Mouse (Mus musculus) embryonic facial prominence, embryonic 14.5 days (tissue): Measurements from ENCODE around the gene Pid1. TPM values are rescaled to one million over a fixed set of nuclear protein-coding genes. Genes with fewer than 3 reads are reported as not detected.

Experiments used
- ATAC-seq: fragments of 200-750 bp; cut with Nextera tagmentation; 2 replicates; pipeline ENCODE4 v1.8.0; 2017; ENCODE audit warnings: low read depth, moderate number of reproducible peaks, moderate TSS enrichment
- DNase-seq: peaks from one replicate; pipeline ENCODE4 v3.0.0-alpha.2; 2015; ENCODE audit warnings: low spot score
- H3K27ac ChIP-seq: fragments of 300-500 bp; sonication (generic); replicated peaks from 2 replicates; pipeline ENCODE4 v1.5.1; 2014; ENCODE audit warnings: low read depth, mild to moderate bottlenecking, low read length, moderate library complexity
- H3K27me3 ChIP-seq: fragments of 300-500 bp; sonication (generic); replicated peaks from 2 replicates; pipeline ENCODE4 v1.6.1; 2014; ENCODE audit warnings: low read length; ENCODE audit not compliant: control insufficient read depth, insufficient read depth
- H3K36me3 ChIP-seq: fragments of 300-500 bp; sonication (generic); 2 replicates; pipeline ENCODE4 v1.6.1; 2014; ENCODE audit warnings: low read length, mixed read lengths; ENCODE audit not compliant: control insufficient read depth, insufficient read depth
- H3K4me1 ChIP-seq: fragments of 300-500 bp; sonication (generic); 2 replicates; pipeline ENCODE4 v1.6.1; 2014; ENCODE audit warnings: antibody characterized with exemption, low read length; ENCODE audit not compliant: control insufficient read depth, insufficient read depth
- H3K4me2 ChIP-seq: fragments of 300-500 bp; sonication (generic); 2 replicates; pipeline ENCODE4 v1.6.1; 2014; ENCODE audit warnings: low read depth, mild to moderate bottlenecking, low read length, moderate library complexity, mixed read lengths
- H3K4me3 ChIP-seq: fragments of 300-500 bp; sonication (generic); 2 replicates; pipeline ENCODE4 v1.5.1; 2014; ENCODE audit warnings: low read depth, mild to moderate bottlenecking, low read length
- H3K9ac ChIP-seq: fragments of 300-500 bp; sonication (generic); 2 replicates; pipeline ENCODE4 v1.6.1; 2014; ENCODE audit warnings: low read depth, mild to moderate bottlenecking, low read length, moderate library complexity, mixed read lengths
- H3K9me3 ChIP-seq: fragments of 300-500 bp; sonication (generic); 2 replicates; pipeline ENCODE4 v1.6.1; 2016; ENCODE audit warnings: low read length; ENCODE audit not compliant: control insufficient read depth
- WGBS: fragments of 180-500 bp; shearing (Covaris S2); extraction: QIAGEN DNeasy Blood & Tissue Kit; methylation state at CpG from one replicate; pipeline ENCODE4 v1.1.7; 2014; 5-methylcytosine and 5-hydroxymethylcytosine counted together
- polyA plus RNA-seq: library from polyadenylated mRNA; unstranded; fragments of >200 nt; fragmentation: Nextera tagmentation; extraction: Ambion mirVana; gene quantifications from 2 replicates; pipeline ENCODE4 v1.2.1, GENCODE M21; 2014

Pid1 gene
- polyA plus RNA-seq, 1 experiment from 2014 or later, result 38.8 TPM

DNA sequence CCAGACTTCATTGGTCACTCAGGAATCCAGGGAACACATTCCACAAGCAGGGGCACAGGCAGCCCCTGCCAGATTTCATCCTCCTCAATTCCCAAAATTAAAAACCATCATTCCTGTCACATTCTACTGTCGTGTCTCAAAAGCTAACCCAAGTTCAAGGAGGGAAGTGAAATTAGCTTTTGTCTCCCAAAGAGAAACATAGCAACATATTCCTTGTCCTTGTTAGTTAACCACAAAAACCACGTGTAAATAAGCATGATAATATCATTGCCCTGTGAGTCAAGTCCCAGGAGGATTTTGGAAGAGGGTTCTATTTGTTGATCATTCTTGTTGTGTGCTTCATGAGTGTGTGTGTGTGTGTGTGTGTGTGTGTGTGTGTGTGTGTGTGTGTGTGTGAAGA lies 164.1 kb downstream of the Pid1 start:
- H3K4me3 ChIP-seq, result no peak overlapping the region
- 46% methylated on average over 2 of the region's 2 CpGs for WGBS
- H3K27ac ChIP-seq, result no peak overlapping the region
- no peaks in the 10 kb centered on the region for H3K4me1 ChIP-seq
- H3K4me2 ChIP-seq, result no peak overlapping the region
- DNase-seq (no peak), ATAC-seq (no peak)
- H3K36me3 ChIP-seq, result no peaks in the 10 kb centered on the region
- no peaks in the 10 kb centered on the region for H3K27me3 ChIP-seq
- no peaks in the 10 kb centered on the region for H3K9me3 ChIP-seq
- no peak overlapping the region for H3K9ac ChIP-seq

GRCm38 (mm10) chr1:84198887-84199286 lies 165.1 kb downstream of the Pid1 start:
- DNase-seq (no peak), ATAC-seq (no peak)
- H3K9ac ChIP-seq, result no peak overlapping the region
- no peaks in the 10 kb centered on the region for H3K27me3 ChIP-seq
- H3K36me3 ChIP-seq, result no peaks in the 10 kb centered on the region
- H3K9me3 ChIP-seq, result no peaks in the 10 kb centered on the region
- H3K4me3 ChIP-seq, result no peak overlapping the region
- H3K4me2 ChIP-seq, result no peak overlapping the region
- WGBS, result 79% methylated on average over 2 of the region's 2 CpGs
- no peak overlapping the region for H3K27ac ChIP-seq
- no peaks in the 10 kb centered on the region for H3K4me1 ChIP-seq

DNA sequence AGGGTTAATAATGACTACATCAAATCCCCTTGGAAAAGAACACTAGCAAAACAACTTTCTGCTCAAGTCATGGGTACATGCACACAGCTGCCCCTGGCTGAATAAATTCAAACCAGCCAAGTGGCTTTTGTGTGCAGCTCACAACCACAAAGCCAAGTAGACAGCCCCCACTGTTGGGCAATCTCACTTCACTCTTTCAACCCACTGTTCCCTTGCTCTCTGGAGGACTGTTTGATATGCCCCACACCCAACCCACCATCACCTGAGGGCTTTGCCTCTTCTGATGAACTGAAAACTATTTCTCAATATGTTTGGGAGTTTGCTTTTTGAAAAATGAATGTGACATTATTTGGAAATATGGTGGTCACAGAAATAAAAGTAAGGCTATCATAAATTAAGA lies 171.8 kb downstream of the Pid1 start:
- Histone ChIP-seq H3K4me1 (no peaks in the 10 kb centered on the region), H3K9me3 (no peaks in the 10 kb centered on the region), H3K4me3 (no peak overlapping the region), H3K27ac (no peak overlapping the region), H3K36me3 (no peaks in the 10 kb centered on the region), H3K4me2 (no peak overlapping the region), H3K9ac (no peak overlapping the region), H3K27me3 (no peaks in the 10 kb centered on the region)
- ATAC-seq (no peak), DNase-seq (no peak)

GRCm38 (mm10) chr1:84189446-84189845 lies 174.5 kb downstream of the Pid1 start:
- ATAC-seq (no peak), DNase-seq (no peak)
- Histone ChIP-seq H3K4me3 (no peak overlapping the region), H3K27ac (no peak overlapping the region), H3K9me3 (no peaks in the 10 kb centered on the region), H3K4me1 (no peaks in the 10 kb centered on the region; the same call in 1 of the 2 replicates), H3K36me3 (no peaks in the 10 kb centered on the region), H3K4me2 (no peak overlapping the region), H3K27me3 (no peaks in the 10 kb centered on the region), H3K9ac (no peak overlapping the region)
- WGBS, result 85% methylated on average over 5 of the region's 5 CpGs

DNA sequence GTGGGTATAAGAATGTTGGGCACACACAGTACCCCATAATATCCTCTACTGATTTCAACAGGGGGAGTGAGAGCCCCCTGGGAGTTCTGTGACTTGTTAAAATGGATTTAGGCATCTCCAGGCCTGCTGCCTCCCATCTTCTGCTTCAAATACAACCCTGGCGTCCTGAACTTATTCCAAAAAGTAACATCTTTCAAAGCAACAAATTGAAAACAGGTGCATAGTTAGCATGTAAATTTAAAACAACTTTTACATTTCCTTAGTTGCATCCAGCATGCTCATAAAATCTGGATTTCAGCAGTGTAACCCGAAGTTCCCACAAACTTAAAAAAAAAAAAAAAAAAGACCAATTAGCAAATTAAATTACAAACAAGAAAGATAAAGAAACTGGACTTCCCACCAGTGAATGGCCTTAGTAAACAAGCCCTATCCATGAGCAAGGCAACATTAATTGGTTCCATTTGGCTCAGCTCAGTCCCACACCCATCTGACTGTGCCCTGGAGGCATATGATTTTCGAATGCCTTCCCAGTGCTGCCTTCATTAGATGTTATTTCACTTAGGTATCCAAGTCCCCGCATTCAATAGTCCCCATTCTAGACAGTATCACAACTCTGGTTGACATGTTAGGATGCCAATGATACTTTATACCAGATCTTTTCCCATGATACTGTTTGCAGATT lies 177.1 kb downstream of the Pid1 start:
- Histone ChIP-seq H3K4me2 (no peak overlapping the region), H3K4me3 (no peak overlapping the region), H3K9ac (no peak overlapping the region), H3K36me3 (no peaks in the 10 kb centered on the region), H3K9me3 (no peaks in the 10 kb centered on the region), H3K27ac (no peak overlapping the region), H3K27me3 (no peaks in the 10 kb centered on the region), H3K4me1 (no peaks in the 10 kb centered on the region; the same call in 1 of the 2 replicates)
- 20% methylated on average over 4 of the region's 4 CpGs for WGBS
- ATAC-seq, result no peak
- DNase-seq, result peak; percentile 76

DNA sequence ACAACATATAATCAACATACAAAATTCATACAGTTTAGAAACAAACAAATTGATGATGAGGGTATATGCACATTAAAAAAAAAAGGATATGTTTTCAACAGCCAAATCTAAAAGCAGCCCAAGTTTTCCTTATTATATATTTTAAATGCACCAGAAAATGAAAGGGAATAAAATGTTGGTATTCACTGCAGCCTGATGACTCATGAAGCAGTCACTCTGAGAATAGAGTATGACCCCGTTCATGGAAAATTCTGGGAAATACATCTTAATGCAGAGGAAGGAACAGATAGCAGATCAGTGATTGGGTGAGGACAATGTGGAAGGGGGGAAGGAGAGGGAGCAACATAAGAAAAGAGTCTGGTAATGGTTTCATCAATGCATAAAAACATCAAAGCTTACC lies 186.3 kb downstream of the Pid1 start:
- WGBS, result 65% methylated on average over 1 of the region's 1 CpGs
- H3K9me3 ChIP-seq, result no peaks in the 10 kb centered on the region

GRCm38 (mm10) chr1:84177033-84177432 lies 186.9 kb downstream of the Pid1 start:
- no peak overlapping the region for H3K4me2 ChIP-seq
- H3K27ac ChIP-seq, result no peak overlapping the region
- no peaks in the 10 kb centered on the region for H3K27me3 ChIP-seq
- no peaks in the 10 kb centered on the region for H3K4me1 ChIP-seq
- H3K4me3 ChIP-seq, result no peak overlapping the region
- DNase-seq (peak; percentile 12), ATAC-seq (no peak)
- no peak overlapping the region for H3K9ac ChIP-seq
- H3K9me3 ChIP-seq, result no peaks in the 10 kb centered on the region
- H3K36me3 ChIP-seq, result no peaks in the 10 kb centered on the region
- 10% methylated on average over 2 of the region's 2 CpGs for WGBS

More for the DNA sequence above, 186.3 kb downstream of the Pid1 start:
- Histone ChIP-seq H3K4me3 (no peak overlapping the region), H3K4me2 (no peak overlapping the region), H3K27ac (no peak overlapping the region), H3K36me3 (no peaks in the 10 kb centered on the region), H3K27me3 (no peaks in the 10 kb centered on the region), H3K4me1 (no peaks in the 10 kb centered on the region), H3K9ac (no peak overlapping the region)
- ATAC-seq (no peak), DNase-seq (no peak)

- H3K4me1 ChIP-seq, result no peaks in the 10 kb centered on the region
- H3K36me3 ChIP-seq, result no peaks in the 10 kb centered on the region
- no peaks in the 10 kb centered on the region for H3K9me3 ChIP-seq
- H3K9ac ChIP-seq, result no peak overlapping the region
- DNase-seq (no peak), ATAC-seq (no peak)
- no peak overlapping the region for H3K4me2 ChIP-seq
- H3K27ac ChIP-seq, result no peak overlapping the region
- WGBS, result 71% methylated on average over 6 of the region's 6 CpGs
- no peak overlapping the region for H3K4me3 ChIP-seq
- no peaks in the 10 kb centered on the region for H3K27me3 ChIP-seq
These were observed 191.0 kb downstream of the Pid1 start for GRCm38 (mm10) chr1:84172941-84173340.

DNA sequence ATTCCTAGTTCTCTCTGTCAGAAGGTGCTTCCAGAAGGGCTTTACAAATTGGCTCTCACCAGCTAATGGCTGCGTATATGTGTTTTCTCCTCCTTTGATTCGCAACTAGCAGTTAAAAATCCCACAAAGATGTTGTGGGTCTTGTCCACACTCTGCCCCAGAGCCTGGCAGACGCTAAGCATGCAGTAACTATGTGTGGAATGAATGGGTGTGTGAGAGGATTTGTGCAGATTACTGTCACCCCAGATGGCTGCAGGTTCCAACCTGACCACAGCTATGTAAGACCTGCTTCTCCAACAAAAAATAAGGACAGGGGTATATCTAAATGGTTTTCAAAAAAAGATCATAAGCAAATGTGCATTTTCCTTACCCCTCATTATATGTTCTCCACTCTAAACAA lies 206.2 kb downstream of the Pid1 start:
- no peak overlapping the region for H3K4me2 ChIP-seq
- no peaks in the 10 kb centered on the region for H3K27me3 ChIP-seq
- ATAC-seq (0 out of 2 replicates have a peak, but pooled peaks have one; percentile 65), DNase-seq (peak; percentile 39)
- no peaks in the 10 kb centered on the region for H3K36me3 ChIP-seq
- no peak overlapping the region for H3K27ac ChIP-seq
- H3K9me3 ChIP-seq, result no peaks in the 10 kb centered on the region
- WGBS, result 57% methylated on average over 3 of the region's 3 CpGs
- no peaks in the 10 kb centered on the region for H3K4me1 ChIP-seq
- no peak overlapping the region for H3K9ac ChIP-seq
- H3K4me3 ChIP-seq, result no peak overlapping the region
